Mouse (Mus musculus) heart, postnatal 4 days (tissue): ENCODE data around the gene Elf1. TPM values are rescaled to one million over a fixed set of nuclear protein-coding genes. Genes with fewer than 3 reads are reported as not detected.

Experiments
- microRNA-seq, 2 experiments: library from miRNA; unstranded; fragments of <30 nt; microRNA quantifications; one replicate each; pipeline ENCODE4 v1.2.0; 2021 to 2022
- total RNA-seq, 2 experiments: library from RNA; stranded (reverse); gene quantifications; 2 replicates each; pipeline ENCODE4 v1.2.3; 2021

Gene Elf1
- total RNA-seq, 2 experiments from 2014 or later, result 20.3 to 22.5 TPM

Small RNA genes lying within 50 kb of the gene (microRNA-seq; reads per million reads assigned to microRNA genes)
- 0 reads per million in 2 experiments for gene Gm27857

Other genes with a start within 250 kb of the Elf1 start
- not detected for gene Zfp957, start 233.8 kb upstream of the Elf1 start, total RNA-seq
- 10 to 100 TPM; 26.6 to 29.1 TPM for gene Rgcc, start 179.5 kb upstream of the Elf1 start, total RNA-seq
- 10 to 100 TPM; 14.9 to 15.0 TPM for gene Naa16, start 90.4 kb upstream of the Elf1 start, total RNA-seq
- gene Mtrf1, start 83.4 kb upstream of the Elf1 start, total RNA-seq, result 1 to 10 TPM; 4.2 to 4.8 TPM
- gene Kbtbd7, start 54.7 kb upstream of the Elf1 start, total RNA-seq, result 10 to 100 TPM; 11.0 to 11.1 TPM
- 1 to 10 TPM in 1 of 2 experiments, under 1 TPM in 1; 0.95 to 1.5 TPM for gene Kbtbd6, start 29.4 kb upstream of the Elf1 start, total RNA-seq
- 10 to 100 TPM; 24.7 to 25.8 TPM for gene Wbp4, start 326 bp downstream of the Elf1 start, total RNA-seq
- gene Sugt1, start 106.5 kb downstream of the Elf1 start, total RNA-seq, result 100 to 1,000 TPM in 1 of 2 experiments, 10 to 100 TPM in 1; 99.3 to 107 TPM
- under 1 TPM in 1 of 2 experiments, not detected in 1; 0.43 TPM for gene Cnmd, start 181.0 kb downstream of the Elf1 start, total RNA-seq